Mouse (Mus musculus): ENCODE measurements around the gene Radil.
A peak's percentile ranks its signal among the peaks of the same experiment; 100 is the strongest.

The Radil gene

GRCm38 (mm10) chr5:142486654-142487053 is 64.2 kb downstream of the Radil start:
- no peak for DNase-seq (ENCODE audit: low read depth, low spot score)

- no peak for DNase-seq (ENCODE audit: low read depth, low spot score)
Observed at GRCm38 (mm10) chr5:142483581-142483980, 67.3 kb downstream of the Radil start.

- peak; percentile 53 for DNase-seq (ENCODE audit: low read depth, low spot score)
Observed at GRCm38 (mm10) chr5:142482512-142482911, 68.4 kb downstream of the Radil start.

GRCm38 (mm10) chr5:142478829-142479435 is 72.0 kb downstream of the Radil start:
- peak; percentile 90 for DNase-seq (ENCODE audit: low read depth, low spot score)

GRCm38 (mm10) chr5:142477866-142478615 is 72.9 kb downstream of the Radil start:
- DNase-seq (ENCODE audit: low read depth, low spot score): no peak

- DNase-seq (ENCODE audit: low read depth, low spot score): peak; percentile 69
Observed at GRCm38 (mm10) chr5:142477346-142477745, 73.6 kb downstream of the Radil start.

GRCm38 (mm10) chr5:142475669-142476068 is 75.2 kb downstream of the Radil start:
- no peak for DNase-seq (ENCODE audit: low read depth, low spot score)

- peak; percentile 89 for DNase-seq (ENCODE audit: low read depth, low spot score)
Observed at GRCm38 (mm10) chr5:142473696-142474095, 77.2 kb downstream of the Radil start.

GRCm38 (mm10) chr5:142469796-142470195 is 81.1 kb downstream of the Radil start:
- no peak for DNase-seq (ENCODE audit: low read depth, low spot score)

GRCm38 (mm10) chr5:142468375-142468774 is 82.5 kb downstream of the Radil start:
- DNase-seq (ENCODE audit: low read depth, low spot score): no peak

GRCm38 (mm10) chr5:142463461-142464454 is 87.1 kb downstream of the Radil start, which contains the start of gene Ap5z1:
Gene Ap5z1 (plus strand): TSS chr5:142463944.
- DNase-seq (ENCODE audit: low read depth, low spot score): peak; percentile 99

GRCm38 (mm10) chr5:142463011-142463410 is 87.9 kb downstream of the Radil start:
- no peak for DNase-seq (ENCODE audit: low read depth, low spot score)

- DNase-seq (ENCODE audit: low read depth, low spot score): no peak
Observed at GRCm38 (mm10) chr5:142462641-142462948, 88.3 kb downstream of the Radil start.

- no peak for DNase-seq (ENCODE audit: low read depth, low spot score)
Observed at GRCm38 (mm10) chr5:142461942-142462640, 88.8 kb downstream of the Radil start.

GRCm38 (mm10) chr5:142459834-142460233 is 91.1 kb downstream of the Radil start:
- DNase-seq (ENCODE audit: low read depth, low spot score): no peak

GRCm38 (mm10) chr5:142458791-142459557 is 91.9 kb downstream of the Radil start:
- peak; percentile 71 for DNase-seq (ENCODE audit: low read depth, low spot score)

- DNase-seq (ENCODE audit: low read depth, low spot score): peak; percentile 74
Observed at GRCm38 (mm10) chr5:142457345-142457744, 93.6 kb downstream of the Radil start.

GRCm38 (mm10) chr5:142456318-142456717 is 94.6 kb downstream of the Radil start:
- no peak for DNase-seq (ENCODE audit: low read depth, low spot score)

- no peak for DNase-seq (ENCODE audit: low read depth, low spot score)
Observed at GRCm38 (mm10) chr5:142453742-142454141, 97.2 kb downstream of the Radil start.

GRCm38 (mm10) chr5:142451759-142452158 is 99.1 kb downstream of the Radil start:
- DNase-seq (ENCODE audit: low read depth, low spot score): peak; percentile 76

- no peak for DNase-seq (ENCODE audit: low read depth, low spot score)
Observed at GRCm38 (mm10) chr5:142450846-142451245, 100.1 kb downstream of the Radil start.
